Mouse (Mus musculus) stomach, postnatal 0 days (tissue): ENCODE measurements around the gene Ak8. TPM values are rescaled to one million over a fixed set of nuclear protein-coding genes. Genes with fewer than 3 reads are reported as not detected.

ENCODE experiments used
- ATAC-seq: fragments of 200-750 bp; cut with Nextera tagmentation; 2 replicates; pipeline ENCODE4 v1.8.0; 2017; ENCODE audit not compliant: low FRiP score, low TSS enrichment
- DNase-seq: peaks from one replicate; pipeline ENCODE4 v3.0.0-alpha.2; 2016; ENCODE audit warnings: low spot score
- H3K27ac ChIP-seq: fragments of 300-500 bp; sonication (generic); replicated peaks from 2 replicates; pipeline ENCODE4 v1.5.1; 2014; ENCODE audit warnings: mild to moderate bottlenecking, control low read depth
- H3K27me3 ChIP-seq: fragments of 300-500 bp; sonication (generic); 2 replicates; pipeline ENCODE4 v1.6.1; 2014; ENCODE audit warnings: low read length; ENCODE audit not compliant: control insufficient read depth, insufficient read depth
- H3K36me3 ChIP-seq: fragments of 300-500 bp; sonication (generic); 2 replicates; pipeline ENCODE4 v1.6.1; 2014; ENCODE audit warnings: low read length, mixed read lengths; ENCODE audit not compliant: control insufficient read depth, insufficient read depth
- H3K4me1 ChIP-seq: fragments of 300-500 bp; sonication (generic); replicated peaks from 2 replicates; pipeline ENCODE4 v1.6.1; 2014; ENCODE audit warnings: antibody characterized with exemption; ENCODE audit not compliant: control insufficient read depth, insufficient read depth
- H3K4me2 ChIP-seq: fragments of 300-500 bp; sonication (generic); replicated peaks from 2 replicates; pipeline ENCODE4 v1.6.1; 2014; ENCODE audit warnings: low read depth, mild to moderate bottlenecking, control low read depth, moderate library complexity
- H3K4me3 ChIP-seq: fragments of 300-500 bp; sonication (generic); 2 replicates; pipeline ENCODE4 v1.5.1; 2014; ENCODE audit warnings: low read depth, low read length, control low read depth
- H3K9ac ChIP-seq: fragments of 300-500 bp; sonication (generic); 2 replicates; pipeline ENCODE4 v1.6.1; 2014; ENCODE audit warnings: mild to moderate bottlenecking, low read length, control low read depth, mixed read lengths
- H3K9me3 ChIP-seq: fragments of 300-500 bp; sonication (generic); 2 replicates; pipeline ENCODE4 v1.6.1; 2016; ENCODE audit warnings: low read length; ENCODE audit not compliant: control insufficient read depth
- CTCF ChIP-seq: IDR thresholded peaks from 2 replicates; pipeline ENCODE4 v1.5.1; 2016; ENCODE audit warnings: antibody characterized with exemption, low read depth, mild to moderate bottlenecking, moderate library complexity
- EP300 ChIP-seq: optimal IDR thresholded peaks from 2 replicates; pipeline ENCODE3; 2016; ENCODE audit warnings: antibody characterized with exemption
- WGBS: fragments of 180-500 bp; shearing (Covaris S2); extraction: QIAGEN DNeasy Blood & Tissue Kit; methylation state at CpG from one replicate; pipeline ENCODE4 v1.1.7; 2014; 5-methylcytosine and 5-hydroxymethylcytosine counted together
- polyA plus RNA-seq: library from polyadenylated mRNA; unstranded; fragments of >200 nt; fragmentation: Nextera tagmentation; extraction: Ambion mirVana; gene quantifications from 2 replicates; pipeline ENCODE4 v1.2.1, GENCODE M21; 2015

The Ak8 gene
- polyA plus RNA-seq, 1 experiment from 2014 or later: 0.29 TPM

DNA sequence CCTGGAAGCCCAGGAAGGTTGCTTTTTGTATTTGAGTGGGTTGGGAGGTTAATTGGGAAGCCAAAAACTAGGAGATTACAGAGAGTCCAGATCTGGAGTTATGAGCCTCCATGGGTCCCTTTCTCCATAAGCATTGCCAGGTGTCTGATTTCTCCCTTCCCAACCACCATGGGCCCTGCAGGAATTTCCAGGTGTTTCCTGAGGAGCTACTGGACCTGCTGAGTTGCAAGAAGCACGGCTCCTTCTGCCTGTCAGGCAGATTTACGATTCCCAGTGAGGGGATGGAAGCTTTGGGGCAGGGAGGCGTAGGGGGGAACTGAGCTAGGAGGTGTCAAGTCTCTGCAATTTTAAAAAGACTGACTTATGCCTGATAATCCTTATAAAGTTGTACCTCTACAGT, 34.1 kb upstream of the Ak8 start:
- H3K9ac ChIP-seq: no peak overlapping the region
- TF ChIP-seq CTCF (no peak), EP300 (no peak)
- no peaks in the 10 kb centered on the region for H3K4me1 ChIP-seq
- H3K9me3 ChIP-seq: no peaks in the 10 kb centered on the region
- WGBS: 67% methylated on average over 3 of the region's 3 CpGs
- H3K36me3 ChIP-seq: peaks cover 23% of the 10 kb centered on the region
- no peak overlapping the region for H3K4me3 ChIP-seq
- H3K27me3 ChIP-seq: no peaks in the 10 kb centered on the region
- H3K27ac ChIP-seq: no peak overlapping the region
- H3K4me2 ChIP-seq: no peak overlapping the region
- no peak for DNase-seq
- ATAC-seq: no peak

DNA sequence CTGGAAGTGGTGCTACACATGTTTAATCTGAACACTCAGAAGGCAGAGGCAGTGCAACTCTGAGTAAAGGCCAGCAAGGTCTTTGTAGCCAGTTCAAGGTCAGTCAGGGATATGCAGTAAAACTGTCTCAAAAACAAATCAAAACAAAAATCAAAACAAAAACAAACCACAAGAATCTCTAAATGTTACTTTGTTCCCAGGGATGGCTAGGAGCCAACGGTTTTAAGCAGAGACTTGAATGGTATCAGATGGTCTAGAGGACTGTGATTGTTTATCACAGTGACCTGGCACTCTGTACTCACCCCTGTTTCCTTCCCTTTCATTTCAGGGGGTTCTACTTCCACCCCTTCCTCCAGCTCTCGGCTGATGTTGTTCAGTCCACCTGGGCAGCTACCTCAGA, 28.5 kb upstream of the Ak8 start:
- Histone ChIP-seq H3K27ac (no peak overlapping the region), H3K4me2 (no peak overlapping the region), H3K4me3 (no peak overlapping the region), H3K27me3 (no peaks in the 10 kb centered on the region), H3K36me3 (peaks cover 17% of the 10 kb centered on the region), H3K9me3 (no peaks in the 10 kb centered on the region), H3K4me1 (no peaks in the 10 kb centered on the region), H3K9ac (no peak overlapping the region)
- ATAC-seq (no peak), DNase-seq (no peak)
- 78% methylated on average over 2 of the region's 2 CpGs for WGBS
- TF ChIP-seq EP300: no peak
- TF ChIP-seq CTCF: no peak

DNA sequence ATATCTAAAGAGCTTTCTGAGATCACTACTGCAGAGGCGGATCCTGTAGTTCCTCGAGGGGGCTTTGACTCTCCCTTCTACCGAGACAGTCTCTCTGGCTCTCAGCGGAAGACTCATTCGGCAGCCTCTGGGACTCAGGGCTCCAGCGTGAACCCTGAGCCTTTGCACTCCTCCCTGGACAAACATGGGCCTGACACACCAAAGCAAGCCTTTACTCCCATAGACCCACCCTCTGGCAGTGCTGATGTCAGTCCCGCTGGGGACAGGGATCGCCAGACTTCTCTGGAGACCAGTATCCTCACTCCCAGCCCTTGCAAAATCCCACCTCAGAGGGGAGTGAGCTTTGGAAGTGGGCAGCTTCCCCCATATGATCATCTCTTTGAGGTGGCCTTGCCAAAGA, 24.0 kb upstream of the Ak8 start:
- Histone ChIP-seq H3K27me3 (no peaks in the 10 kb centered on the region), H3K27ac (peak overlapping the region; percentile 56), H3K9me3 (no peaks in the 10 kb centered on the region), H3K36me3 (peaks cover 30% of the 10 kb centered on the region), H3K4me2 (peak overlapping the region; percentile 20), H3K4me3 (no peak overlapping the region), H3K4me1 (no peaks in the 10 kb centered on the region), H3K9ac (no peak overlapping the region)
- DNase-seq: peak; percentile 78
- TF ChIP-seq CTCF: no peak
- TF ChIP-seq EP300: no peak
- ATAC-seq: peak; percentile 94
- 78% methylated on average over 8 of the region's 8 CpGs for WGBS

DNA sequence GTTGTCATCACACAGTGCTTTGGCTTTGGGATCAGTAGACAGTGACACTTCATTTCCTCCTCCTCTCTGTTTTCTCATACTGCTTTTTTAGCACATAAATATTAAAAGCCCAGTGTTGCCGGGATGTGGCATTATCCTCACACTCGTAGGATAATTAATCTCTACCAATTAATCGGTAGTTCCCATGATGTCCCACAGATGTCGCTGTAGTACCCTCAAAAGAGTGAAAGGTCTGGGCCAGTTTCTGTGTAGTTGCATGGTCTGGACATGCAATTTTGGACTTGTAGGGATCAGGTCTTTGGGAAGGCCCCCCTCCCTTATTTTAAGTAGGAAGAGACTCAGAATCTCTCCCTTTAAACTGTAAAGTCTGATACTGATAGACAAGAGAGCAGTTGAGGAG, 19.3 kb upstream of the Ak8 start:
- no peak overlapping the region for H3K9ac ChIP-seq
- no peak overlapping the region for H3K4me3 ChIP-seq
- no peaks in the 10 kb centered on the region for H3K9me3 ChIP-seq
- no peak for DNase-seq
- no peak overlapping the region for H3K4me2 ChIP-seq
- no peak overlapping the region for H3K27ac ChIP-seq
- ATAC-seq: no peak
- no peaks in the 10 kb centered on the region for H3K27me3 ChIP-seq
- no peaks in the 10 kb centered on the region for H3K4me1 ChIP-seq
- 29% methylated on average over 4 of the region's 4 CpGs for WGBS
- peaks cover 30% of the 10 kb centered on the region for H3K36me3 ChIP-seq
- TF ChIP-seq EP300 (no peak), CTCF (peak; percentile 72)

DNA sequence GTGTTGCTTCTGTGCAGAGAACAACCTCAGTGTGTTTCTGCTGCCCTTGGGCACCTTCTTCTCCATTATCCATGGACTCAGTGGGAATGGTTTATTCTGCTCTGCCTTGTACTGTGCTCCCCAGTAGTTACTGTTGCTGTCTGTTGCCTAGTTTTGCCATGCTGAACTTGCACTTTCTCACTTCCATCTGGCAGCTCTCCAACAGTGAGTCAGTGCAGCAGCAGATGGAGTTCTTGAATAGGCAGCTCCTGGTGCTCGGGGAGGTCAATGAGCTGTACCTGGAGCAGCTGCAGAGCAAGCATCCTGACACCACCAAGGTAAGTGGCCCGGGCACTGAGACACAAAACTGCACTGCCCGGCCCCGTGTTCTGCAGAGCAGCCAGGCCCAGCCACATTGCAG, 18.2 kb upstream of the Ak8 start:
- DNase-seq (peak; percentile 46), ATAC-seq (no peak)
- Histone ChIP-seq H3K4me2 (no peak overlapping the region), H3K27ac (no peak overlapping the region), H3K4me3 (no peak overlapping the region), H3K27me3 (no peaks in the 10 kb centered on the region), H3K36me3 (peaks cover 34% of the 10 kb centered on the region), H3K9ac (no peak overlapping the region), H3K4me1 (no peaks in the 10 kb centered on the region), H3K9me3 (no peaks in the 10 kb centered on the region)
- TF ChIP-seq EP300 (no peak), CTCF (no peak)
- WGBS: 80% methylated on average over 4 of the region's 4 CpGs

DNA sequence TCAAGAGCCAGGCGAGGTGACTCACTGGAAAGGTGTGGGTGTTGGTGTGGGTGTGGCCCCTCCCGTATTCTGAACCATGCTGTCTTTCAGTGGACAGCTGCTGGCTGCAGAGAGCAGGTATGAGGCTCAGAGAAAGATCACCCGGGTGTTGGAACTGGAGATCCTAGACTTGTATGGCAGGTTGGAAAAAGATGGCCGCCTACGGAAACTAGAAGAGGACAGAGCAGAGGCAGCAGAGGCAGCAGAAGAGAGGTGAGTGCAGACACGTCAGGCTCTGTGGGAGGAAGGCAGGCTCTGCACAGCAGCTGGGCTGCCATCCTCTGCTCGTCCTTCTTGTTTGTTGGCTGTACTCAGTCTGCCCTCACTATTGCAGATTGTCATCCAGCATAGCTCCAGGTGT, 14.1 kb upstream of the Ak8 start:
- H3K4me2 ChIP-seq: no peak overlapping the region
- ATAC-seq: no peak; the same call in 1 of the 2 replicates
- H3K9ac ChIP-seq: no peak overlapping the region
- 73% methylated on average over 7 of the region's 7 CpGs for WGBS
- H3K27ac ChIP-seq: no peak overlapping the region
- H3K36me3 ChIP-seq: peaks cover 20% of the 10 kb centered on the region; the same call in 1 of the 2 replicates
- no peaks in the 10 kb centered on the region for H3K9me3 ChIP-seq
- DNase-seq: no peak
- TF ChIP-seq EP300 (no peak), CTCF (no peak)
- no peak overlapping the region for H3K4me3 ChIP-seq
- H3K4me1 ChIP-seq: no peaks in the 10 kb centered on the region
- H3K27me3 ChIP-seq: no peaks in the 10 kb centered on the region
